Mouse (Mus musculus) liver, embryonic 16.5 days (tissue): ENCODE data around the gene Slc35c2. TPM values are rescaled to one million over a fixed set of nuclear protein-coding genes. Genes with fewer than 3 reads are reported as not detected.
A peak's percentile ranks its signal among the peaks of the same experiment; 100 is the strongest.

Source experiments
- ATAC-seq: fragments of 200-750 bp; cut with Nextera tagmentation; 2 replicates; pipeline ENCODE4 v1.8.0; 2017; ENCODE audit warnings: low read depth, mild to moderate bottlenecking, moderate number of reproducible peaks, moderate library complexity
- H3K27ac ChIP-seq: fragments of 300-500 bp; sonication (generic); 2 replicates; pipeline ENCODE4 v1.5.1; 2014; ENCODE audit warnings: mild to moderate bottlenecking, low read length
- H3K27me3 ChIP-seq: fragments of 300-500 bp; sonication (generic); 2 replicates; pipeline ENCODE4 v1.6.1; 2014; ENCODE audit warnings: low read depth, low read length, mixed read lengths; ENCODE audit not compliant: control insufficient read depth, insufficient read depth
- H3K36me3 ChIP-seq: fragments of 300-500 bp; sonication (generic); 2 replicates; pipeline ENCODE4 v1.6.1; 2014; ENCODE audit warnings: mild to moderate bottlenecking; ENCODE audit not compliant: control insufficient read depth, insufficient read depth
- H3K4me1 ChIP-seq: fragments of 300-500 bp; sonication (generic); 2 replicates; pipeline ENCODE4 v1.6.1; 2014; ENCODE audit warnings: low read depth, low read length, mixed read lengths; ENCODE audit not compliant: control insufficient read depth
- H3K4me2 ChIP-seq: fragments of 300-500 bp; sonication (generic); 2 replicates; pipeline ENCODE4 v1.6.1; 2014; ENCODE audit warnings: low read depth, low read length, mixed read lengths
- H3K4me3 ChIP-seq: fragments of 300-500 bp; sonication (generic); 2 replicates; pipeline ENCODE4 v1.5.1; 2014; ENCODE audit warnings: low read depth, mild to moderate bottlenecking, low read length
- H3K9ac ChIP-seq: fragments of 300-500 bp; sonication (generic); 2 replicates; pipeline ENCODE4 v1.6.1; 2014; ENCODE audit warnings: low read depth, low read length
- H3K9me3 ChIP-seq: fragments of 300-500 bp; sonication (generic); replicated peaks from 2 replicates; pipeline ENCODE4 v1.6.1; 2016; ENCODE audit warnings: low read length; ENCODE audit not compliant: control insufficient read depth
- WGBS: fragments of 180-500 bp; shearing (Covaris S2); extraction: QIAGEN DNeasy Blood & Tissue Kit; methylation state at CpG from one replicate; pipeline ENCODE4 v1.1.7; 2014; ENCODE audit not compliant: insufficient replicate concordance; 5-methylcytosine and 5-hydroxymethylcytosine counted together
- polyA plus RNA-seq: library from polyadenylated mRNA; unstranded; fragments of >200 nt; fragmentation: Nextera tagmentation; extraction: Ambion mirVana; gene quantifications from 2 replicates; pipeline ENCODE4 v1.2.1, GENCODE M21; 2015

The Slc35c2 gene
- polyA plus RNA-seq, 1 experiment from 2014 or later = 47.2 TPM

- H3K4me3 ChIP-seq = no peak overlapping the region
- H3K36me3 ChIP-seq = peaks cover 3% of the 10 kb centered on the region; the same call in 1 of the 2 replicates
- H3K9ac ChIP-seq = no peak overlapping the region
- no peaks in the 10 kb centered on the region for H3K9me3 ChIP-seq
- H3K27me3 ChIP-seq = no peaks in the 10 kb centered on the region
- H3K4me1 ChIP-seq = no peaks in the 10 kb centered on the region; the same call in 1 of the 2 replicates
- ATAC-seq = no peak
- 75% methylated on average over 6 of the region's 6 CpGs for WGBS
- H3K27ac ChIP-seq = no peak overlapping the region
- no peak overlapping the region for H3K4me2 ChIP-seq
These were observed 15.8 kb upstream of the Slc35c2 start for GRCm38 (mm10) chr2:165303354-165304012.

DNA sequence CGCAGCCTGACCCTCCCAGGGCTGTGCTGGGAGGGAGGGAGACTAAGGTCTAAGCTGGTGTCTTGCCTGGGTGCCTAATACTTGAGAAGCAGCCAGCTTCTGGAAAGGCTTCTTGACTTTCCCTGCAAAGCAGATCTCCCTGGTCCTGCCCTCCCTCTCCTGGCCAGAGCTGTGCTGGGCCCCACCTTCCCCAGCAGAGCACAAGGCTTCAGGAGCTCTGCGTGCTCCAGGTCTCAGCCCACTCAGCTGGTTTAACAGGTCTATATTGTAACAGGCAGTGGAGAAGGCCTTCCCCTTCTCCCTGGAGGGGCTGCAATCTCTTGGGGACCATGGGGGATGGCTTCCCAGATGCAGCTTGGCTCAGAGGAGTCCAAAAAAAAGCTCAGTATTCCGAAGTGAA lies 13.7 kb upstream of the Slc35c2 start:
- no peak overlapping the region for H3K9ac ChIP-seq
- H3K4me3 ChIP-seq = no peak overlapping the region
- whole genome bisulfite sequencing = 64% methylated on average over 3 of the region's 3 CpGs

DNA sequence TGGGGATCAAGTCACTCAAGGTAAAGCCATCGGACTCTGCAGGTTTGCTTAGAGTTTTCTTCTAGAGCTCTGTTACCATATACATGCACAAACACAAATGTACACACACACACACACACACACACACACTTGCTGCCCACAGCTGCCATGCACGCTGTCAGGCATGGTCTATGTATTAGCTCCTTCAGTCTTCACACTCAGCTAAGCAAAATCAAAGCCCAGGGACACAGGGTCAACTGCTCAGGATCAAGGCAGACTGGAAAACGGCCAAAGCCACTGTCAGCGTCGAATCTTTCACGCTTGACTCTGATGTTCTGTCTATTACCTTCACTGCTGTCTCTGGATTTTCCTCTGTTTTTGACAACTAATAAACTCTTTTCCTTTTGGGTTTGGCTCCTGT lies 13.2 kb upstream of the Slc35c2 start:
- Histone ChIP-seq H3K4me2 (no peak overlapping the region), H3K9ac (no peak overlapping the region), H3K4me1 (no peaks in the 10 kb centered on the region; the same call in 1 of the 2 replicates), H3K27ac (no peak overlapping the region), H3K9me3 (no peaks in the 10 kb centered on the region), H3K4me3 (no peak overlapping the region), H3K27me3 (no peaks in the 10 kb centered on the region), H3K36me3 (peaks cover 12% of the 10 kb centered on the region; the same call in 1 of the 2 replicates)
- ATAC-seq = no peak
- WGBS = 79% methylated on average over 6 of the region's 6 CpGs

More for the DNA sequence above, 13.7 kb upstream of the Slc35c2 start:
- no peak overlapping the region for H3K4me2 ChIP-seq
- no peak for ATAC-seq
- H3K36me3 ChIP-seq = peaks cover 9% of the 10 kb centered on the region; the same call in 1 of the 2 replicates
- H3K9me3 ChIP-seq = no peaks in the 10 kb centered on the region
- H3K27ac ChIP-seq = no peak overlapping the region
- no peaks in the 10 kb centered on the region for H3K27me3 ChIP-seq
- H3K4me1 ChIP-seq = no peaks in the 10 kb centered on the region; the same call in 1 of the 2 replicates

DNA sequence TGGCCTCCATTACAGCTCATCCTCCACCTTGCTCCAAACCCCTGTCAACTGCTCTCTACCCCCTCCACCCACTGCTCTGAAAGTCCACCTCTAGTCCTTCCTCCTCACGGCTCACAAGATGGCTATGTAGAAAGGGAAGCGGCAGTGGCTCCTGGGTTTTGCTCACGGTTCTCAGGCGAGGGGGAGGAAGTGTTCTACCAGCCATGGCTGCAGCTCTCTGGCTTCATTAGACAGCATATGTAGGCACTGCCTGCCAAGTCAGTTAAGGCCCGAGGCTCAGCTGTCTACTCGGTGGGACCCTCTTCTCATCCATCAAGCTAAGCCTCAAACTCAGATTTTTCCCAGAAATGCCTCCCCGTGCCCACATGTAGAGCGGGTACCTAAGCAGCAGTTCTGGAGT lies 12.8 kb upstream of the Slc35c2 start:
- peaks cover 12% of the 10 kb centered on the region; the same call in 1 of the 2 replicates for H3K36me3 ChIP-seq
- ATAC-seq = no peak
- WGBS = 55% methylated on average over 8 of the region's 8 CpGs

DNA sequence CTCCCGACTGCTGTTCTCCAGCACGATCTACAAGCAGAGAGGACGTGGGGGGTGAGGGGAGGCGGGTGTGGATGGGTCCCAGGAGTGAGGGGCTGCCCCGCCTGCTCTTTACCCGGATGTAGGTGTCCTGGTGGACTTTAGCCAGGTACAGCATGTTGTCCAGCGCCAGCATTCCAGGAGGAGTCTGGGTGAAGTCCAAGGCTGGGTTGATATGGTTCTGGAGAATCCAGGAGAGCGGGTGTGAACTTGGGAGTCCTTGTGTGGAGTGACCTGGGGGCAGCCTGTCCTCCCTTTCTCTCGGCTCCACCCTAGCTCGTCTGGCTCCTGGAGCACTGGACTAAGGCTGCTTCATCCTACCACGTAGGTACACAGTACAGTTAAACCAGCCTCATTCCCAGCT lies 9.8 kb upstream of the Slc35c2 start:
- Histone ChIP-seq H3K4me2 (no peak overlapping the region), H3K9me3 (no peaks in the 10 kb centered on the region), H3K9ac (no peak overlapping the region), H3K4me1 (no peaks in the 10 kb centered on the region), H3K27me3 (no peaks in the 10 kb centered on the region), H3K27ac (no peak overlapping the region), H3K4me3 (no peak overlapping the region), H3K36me3 (peaks cover 19% of the 10 kb centered on the region; the same call in 1 of the 2 replicates)
- WGBS = 73% methylated on average over 11 of the region's 11 CpGs
- ATAC-seq = peak; percentile 54

More for the DNA sequence above, 12.8 kb upstream of the Slc35c2 start:
- Histone ChIP-seq H3K4me2 (no peak overlapping the region), H3K9me3 (no peaks in the 10 kb centered on the region), H3K4me1 (no peaks in the 10 kb centered on the region; the same call in 1 of the 2 replicates), H3K27me3 (no peaks in the 10 kb centered on the region), H3K27ac (no peak overlapping the region), H3K9ac (no peak overlapping the region), H3K4me3 (no peak overlapping the region)

- no peak overlapping the region for H3K4me2 ChIP-seq
- ATAC-seq = no peak
- no peak overlapping the region for H3K27ac ChIP-seq
- H3K36me3 ChIP-seq = peaks cover 20% of the 10 kb centered on the region
- H3K4me1 ChIP-seq = no peaks in the 10 kb centered on the region
- no peaks in the 10 kb centered on the region for H3K27me3 ChIP-seq
- no peaks in the 10 kb centered on the region for H3K9me3 ChIP-seq
- H3K4me3 ChIP-seq = no peak overlapping the region
- no peak overlapping the region for H3K9ac ChIP-seq
- WGBS = 82% methylated on average over 18 of the region's 18 CpGs
These were observed 8.9 kb upstream of the Slc35c2 start for GRCm38 (mm10) chr2:165296571-165296970.

DNA sequence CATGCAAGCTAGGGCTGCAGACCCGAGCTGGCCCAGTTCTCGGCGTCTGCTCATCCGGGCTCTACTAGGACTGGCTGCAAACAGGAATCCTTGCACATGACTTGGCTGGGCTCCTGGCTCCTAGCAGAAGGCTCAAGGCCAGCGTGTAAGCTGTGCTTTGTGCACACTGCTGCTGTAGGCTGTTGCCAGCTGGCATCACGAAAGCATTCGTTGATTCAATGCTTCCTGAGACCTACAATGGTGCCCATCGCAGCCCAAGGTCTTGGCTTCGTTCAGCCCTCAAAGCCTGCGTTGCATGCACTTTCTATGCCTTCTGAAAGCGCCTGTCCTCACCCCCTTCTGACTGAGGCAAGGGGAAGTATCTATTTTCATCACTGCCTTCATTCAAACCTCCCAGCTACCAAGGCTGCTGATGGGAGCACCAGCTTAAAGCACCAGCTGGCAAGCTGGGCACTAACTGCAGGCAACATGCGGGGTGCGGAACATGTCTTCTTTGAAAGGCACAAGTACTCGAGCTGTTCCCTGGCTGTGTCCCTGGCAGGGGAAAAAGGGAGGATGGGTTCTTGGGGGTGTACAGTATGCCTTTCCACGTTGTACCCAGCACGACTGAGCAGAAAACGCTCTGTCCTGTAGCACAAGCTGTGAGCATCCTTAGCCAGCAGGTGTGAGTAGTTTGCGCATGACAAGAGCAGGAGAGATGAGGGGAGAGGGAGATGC lies 804 bp upstream of the Slc35c2 start:
- Histone ChIP-seq H3K4me1 (peaks cover 36% of the 10 kb centered on the region), H3K4me3 (peak overlapping the region; percentile 82; the same call in 1 of the 2 replicates), H3K27me3 (no peaks in the 10 kb centered on the region), H3K36me3 (peaks cover 9% of the 10 kb centered on the region), H3K9ac (no peak overlapping the region), H3K4me2 (peak overlapping the region; percentile 93; the same call in 1 of the 2 replicates), H3K9me3 (no peaks in the 10 kb centered on the region), H3K27ac (no peak overlapping the region)
- no peak for ATAC-seq
- WGBS = 57% methylated on average over 18 of the region's 18 CpGs

GRCm38 (mm10) chr2:165286361-165287201 lies 1.1 kb downstream of the Slc35c2 start:
- no peak for ATAC-seq
- peaks cover 6% of the 10 kb centered on the region; the same call in 1 of the 2 replicates for H3K36me3 ChIP-seq
- H3K4me1 ChIP-seq = peaks cover 36% of the 10 kb centered on the region
- 21% methylated on average over 18 of the region's 18 CpGs for WGBS
- H3K27ac ChIP-seq = peak overlapping the region; percentile 55
- H3K9ac ChIP-seq = peak overlapping the region; percentile 78
- peak overlapping the region; percentile 93 for H3K4me2 ChIP-seq
- no peaks in the 10 kb centered on the region for H3K27me3 ChIP-seq
- H3K9me3 ChIP-seq = no peaks in the 10 kb centered on the region
- H3K4me3 ChIP-seq = peak overlapping the region; percentile 82
